Mouse (Mus musculus) B cell, adult 2 months (primary cell): ENCODE data around the gene BC029722.
"Not testable (repeated sequence)": the region's sequence is repeated elsewhere in the genome, so short reads cannot be mapped to it uniquely, and the experiment has no call there.

Experiments
- DNase-seq, 2 experiments: peaks; one replicate each; pipeline ENCODE4 v3.0.0; 2022

Gene BC029722

GRCm38 (mm10) chr2:155819392-155819448 is at the start of gene BC029722:
BC029722 (minus strand) TSS chr2:155819426.
- no peak for DNase-seq

- DNase-seq = no peak
These were observed 49.1 kb upstream of the BC029722 start for GRCm38 (mm10) chr2:155868320-155868719.

- no peak for DNase-seq
These were observed 44.2 kb upstream of the BC029722 start for GRCm38 (mm10) chr2:155863301-155863867.

GRCm38 (mm10) chr2:155862573-155863300 is 43.5 kb upstream of the BC029722 start:
- DNase-seq = no peak

- no peak for DNase-seq
These were observed 42.4 kb upstream of the BC029722 start for GRCm38 (mm10) chr2:155861581-155861980.

DNA sequence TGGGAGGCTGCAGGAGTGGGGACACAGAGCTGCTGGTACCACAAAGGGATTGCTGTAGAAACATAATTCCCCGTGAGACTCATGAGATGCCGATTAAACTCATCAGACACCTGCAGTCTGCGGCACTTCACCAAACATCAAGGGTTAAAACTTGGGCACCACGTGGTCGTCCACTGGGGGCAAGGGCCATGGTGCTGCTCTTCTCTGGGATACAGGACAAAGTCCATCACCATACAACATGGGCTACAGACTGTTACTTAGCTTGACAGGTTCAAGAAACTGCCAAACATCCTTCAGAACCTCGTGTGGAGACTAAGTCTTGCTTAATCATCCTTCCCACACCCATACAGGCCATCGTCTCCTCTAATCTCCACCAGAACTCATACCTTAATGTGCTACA is 40.9 kb upstream of the BC029722 start:
- no peak for DNase-seq

DNA sequence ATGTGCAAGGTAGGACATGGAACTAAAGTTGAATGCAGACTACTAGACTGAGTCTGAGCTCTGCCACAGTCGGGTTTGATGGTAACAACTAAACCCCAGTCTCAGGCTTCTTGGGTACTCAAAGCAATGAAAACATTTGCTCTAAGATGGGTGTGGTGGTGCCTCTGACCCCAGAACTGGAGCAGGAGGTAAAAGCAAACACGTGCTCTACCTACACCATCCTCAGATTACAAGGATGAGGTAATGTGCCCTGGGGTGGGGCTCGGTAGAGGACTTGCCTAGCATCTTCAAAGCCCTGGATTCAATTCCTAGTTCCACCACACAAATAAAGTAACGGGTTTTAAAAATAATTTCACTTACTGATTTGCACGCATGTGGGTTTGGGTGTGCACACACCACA is 33.3 kb upstream of the BC029722 start:
- DNase-seq = no peak

DNA sequence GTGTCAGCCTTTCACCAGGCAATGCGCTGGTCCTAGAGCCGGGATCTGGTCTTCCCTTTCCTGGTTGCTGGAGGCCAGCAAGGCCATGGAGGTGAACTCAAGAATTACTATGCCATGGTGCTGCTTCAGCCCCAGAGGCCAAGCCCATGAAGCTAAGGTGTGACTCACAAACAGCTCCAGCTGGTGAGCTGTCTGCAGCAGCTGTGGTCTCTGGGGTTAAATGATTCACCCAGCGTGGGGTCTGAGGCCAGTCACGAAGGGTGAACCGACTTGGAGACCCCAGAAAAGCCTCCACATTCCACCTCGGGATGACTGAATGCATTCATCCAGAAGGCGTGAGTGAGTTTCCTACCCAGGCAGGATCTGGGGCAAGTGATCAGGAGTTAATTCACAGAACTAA is 30.9 kb upstream of the BC029722 start:
- no peak for DNase-seq

DNA sequence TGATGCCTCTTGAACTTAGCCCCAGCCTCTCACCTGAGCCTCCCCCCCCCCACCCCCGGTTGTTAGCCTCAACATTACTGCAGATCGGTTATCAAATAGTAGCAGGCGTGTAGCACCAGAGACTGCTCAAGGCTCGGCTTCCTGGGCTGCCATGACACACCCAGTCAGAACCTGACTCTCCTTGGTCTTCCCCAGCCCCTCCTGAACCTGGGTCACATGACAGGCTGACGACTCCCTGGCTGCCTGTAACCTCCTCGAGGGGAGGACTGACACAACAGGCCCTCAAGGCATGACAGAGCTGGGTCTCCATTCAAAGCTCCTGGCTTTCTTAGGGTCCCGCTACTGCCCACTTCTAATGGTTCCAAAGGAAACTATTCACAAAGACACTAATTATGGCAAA is 30.2 kb upstream of the BC029722 start:
- DNase-seq = no peak

DNA sequence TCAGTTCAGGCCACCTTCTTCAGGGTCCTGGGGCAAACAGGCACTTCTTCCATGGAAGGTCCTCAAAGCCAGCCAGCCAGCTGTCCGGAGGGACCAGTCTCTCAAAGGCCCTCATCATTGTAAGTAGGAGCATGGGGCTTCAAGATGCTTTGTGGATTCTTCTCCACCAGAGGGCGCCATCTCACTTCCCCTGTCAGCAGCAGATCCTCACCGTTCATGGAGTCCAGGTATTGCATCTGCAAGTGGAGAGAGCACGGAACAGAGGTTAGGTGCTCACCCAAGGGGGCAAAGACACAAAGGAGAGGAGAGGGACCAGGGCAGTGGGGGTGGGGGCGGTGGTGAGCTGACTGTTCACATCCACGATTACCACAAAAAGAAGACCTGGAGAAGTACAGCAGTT is 29.1 kb upstream of the BC029722 start:
- DNase-seq = peak; percentile 85 to 86

DNA sequence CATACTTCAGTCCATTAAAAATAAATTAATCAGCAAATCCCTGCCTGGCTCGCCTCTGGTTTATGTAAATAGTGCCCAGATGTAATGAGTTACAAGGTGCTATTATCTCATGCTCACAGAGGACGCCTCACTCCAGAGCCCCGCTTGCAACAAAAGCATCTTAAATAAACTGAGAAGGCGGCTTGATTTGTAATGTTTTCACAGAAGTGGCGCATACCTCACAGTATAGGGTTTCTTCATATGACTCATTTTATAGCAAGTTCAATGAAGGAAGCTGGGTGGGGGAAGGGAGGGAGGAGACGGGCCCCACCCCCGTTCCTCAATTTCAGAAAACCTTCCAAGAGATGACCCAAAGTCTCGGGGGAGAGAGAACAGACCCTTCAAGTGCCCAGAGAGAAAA is 27.7 kb upstream of the BC029722 start:
- DNase-seq = no peak

DNA sequence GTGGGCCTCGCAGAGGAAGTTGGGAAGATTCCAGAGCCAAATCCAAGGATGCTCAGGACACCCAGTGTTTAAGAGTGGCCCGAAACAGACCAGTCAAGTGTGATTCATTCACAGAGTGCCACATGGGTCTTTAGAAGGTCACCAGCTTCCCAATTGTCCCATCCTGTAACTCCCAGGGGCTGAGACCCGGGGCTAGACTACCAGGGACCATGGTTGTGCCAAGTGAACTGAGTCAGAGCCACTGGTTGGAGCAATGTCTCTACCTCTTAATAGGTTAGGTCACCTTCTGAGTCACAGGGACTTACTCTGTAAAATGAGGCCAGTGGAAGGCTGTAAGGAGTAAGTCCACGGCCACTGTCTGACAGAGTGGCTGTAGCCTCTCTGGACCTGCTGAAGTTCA is 19.7 kb upstream of the BC029722 start:
- no peak for DNase-seq

- no peak for DNase-seq
These were observed 18.7 kb upstream of the BC029722 start for GRCm38 (mm10) chr2:155837961-155838360.

DNA sequence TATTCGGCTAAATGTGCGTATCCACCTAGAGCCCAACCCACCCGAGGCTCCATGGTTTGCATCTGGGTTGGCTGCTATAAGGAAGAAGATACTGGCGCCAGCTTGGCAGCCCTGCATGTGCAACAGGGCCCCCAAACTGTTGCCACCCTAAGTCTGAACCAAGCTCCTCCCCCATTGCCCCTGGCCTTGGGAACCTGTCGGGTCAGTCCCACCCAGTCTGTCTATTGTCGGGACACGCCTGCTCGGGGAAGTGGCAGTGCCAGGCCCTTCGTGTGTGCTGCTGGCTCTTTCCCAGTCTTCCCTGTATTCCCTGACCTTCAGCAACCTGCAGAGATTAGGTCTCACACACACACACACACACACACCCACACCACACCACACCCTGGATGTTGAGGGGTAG is 15.5 kb upstream of the BC029722 start, which contains the start of gene Fam83c:
Gene Fam83c (minus strand): TSS at position 123 of the 400 bp plus-strand sequence.
- no peak for DNase-seq

GRCm38 (mm10) chr2:155832087-155832486 is 12.9 kb upstream of the BC029722 start:
- DNase-seq = not testable (repeated sequence)

GRCm38 (mm10) chr2:155831302-155831701 is 12.1 kb upstream of the BC029722 start:
- DNase-seq = no peak

DNA sequence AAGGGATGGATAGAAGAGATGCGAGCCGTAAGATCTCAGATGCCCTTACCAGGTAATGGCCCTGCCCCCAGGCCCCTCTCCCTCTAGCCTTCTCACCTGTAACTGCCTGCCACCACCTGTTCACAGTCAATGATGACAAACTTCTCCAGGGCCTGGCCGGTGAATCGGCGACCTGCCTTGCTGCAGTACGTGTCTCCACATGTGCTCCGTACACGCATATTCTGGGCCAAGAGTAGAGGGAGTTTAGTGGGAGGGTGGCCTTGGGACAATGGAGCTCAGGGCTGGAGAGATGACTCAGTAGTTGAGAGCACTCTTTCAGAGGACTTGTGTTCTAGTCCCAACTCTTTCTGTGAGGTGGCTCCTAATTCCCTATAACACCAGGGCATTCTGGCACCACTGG is 11.6 kb upstream of the BC029722 start:
- no peak for DNase-seq

GRCm38 (mm10) chr2:155826630-155827424 is 7.6 kb upstream of the BC029722 start, which contains the start of gene Eif6:
Eif6 (minus strand) TSS chr2:155826925.
- peak; percentile 75 to 78 for DNase-seq

- DNase-seq = peak; percentile 39 to 46
These were observed 6.8 kb upstream of the BC029722 start for GRCm38 (mm10) chr2:155825904-155826629.

- no peak for DNase-seq
These were observed 4.5 kb upstream of the BC029722 start for GRCm38 (mm10) chr2:155823722-155824121.

DNA sequence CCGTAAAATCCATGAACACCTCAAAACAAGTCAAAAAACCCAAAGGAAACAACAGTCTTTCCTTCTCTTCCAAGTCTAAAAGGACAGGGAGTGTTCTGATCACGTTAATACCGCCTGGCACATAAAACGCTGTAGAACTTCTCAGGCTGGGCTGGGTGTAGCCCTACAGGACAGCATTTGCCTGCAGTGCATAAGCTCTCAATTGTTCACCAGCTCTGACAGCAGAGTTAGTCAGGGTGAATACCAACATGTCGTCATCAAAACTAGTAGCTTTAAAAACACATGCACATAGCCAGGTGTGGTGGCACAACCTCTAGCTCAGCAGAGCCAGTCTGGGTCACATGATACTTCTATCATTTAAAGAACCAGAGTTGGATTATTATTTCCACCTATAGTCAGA is 1.6 kb upstream of the BC029722 start:
- no peak for DNase-seq

- no peak for DNase-seq
These were observed 424 bp upstream of the BC029722 start for GRCm38 (mm10) chr2:155819449-155820251.
